Mouse (Mus musculus): ENCODE results near the gene Ryr1.

Gene Ryr1

DNA sequence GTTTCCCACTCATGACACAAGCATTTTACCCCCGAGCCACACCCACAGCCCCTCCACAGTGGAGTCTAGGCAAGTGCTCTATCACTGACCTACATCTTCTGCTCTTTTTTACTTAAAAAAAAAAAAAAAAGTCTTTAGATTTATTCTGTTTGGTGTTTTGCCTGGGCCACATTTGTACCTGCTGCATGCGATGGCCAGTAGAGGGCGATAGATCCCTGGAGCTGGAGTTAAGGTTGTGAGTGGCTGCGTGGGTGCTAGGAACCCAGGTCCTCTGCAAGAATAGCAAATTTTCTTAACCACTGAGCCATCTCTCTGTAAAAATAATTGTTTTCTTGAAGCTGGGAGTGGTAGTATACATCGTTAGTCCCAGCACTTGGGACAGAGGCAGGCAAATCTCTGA, 133.4 kb downstream of the Ryr1 start:
- 75% methylated on average over 5 of the region's 5 CpGs for WGBS

DNA sequence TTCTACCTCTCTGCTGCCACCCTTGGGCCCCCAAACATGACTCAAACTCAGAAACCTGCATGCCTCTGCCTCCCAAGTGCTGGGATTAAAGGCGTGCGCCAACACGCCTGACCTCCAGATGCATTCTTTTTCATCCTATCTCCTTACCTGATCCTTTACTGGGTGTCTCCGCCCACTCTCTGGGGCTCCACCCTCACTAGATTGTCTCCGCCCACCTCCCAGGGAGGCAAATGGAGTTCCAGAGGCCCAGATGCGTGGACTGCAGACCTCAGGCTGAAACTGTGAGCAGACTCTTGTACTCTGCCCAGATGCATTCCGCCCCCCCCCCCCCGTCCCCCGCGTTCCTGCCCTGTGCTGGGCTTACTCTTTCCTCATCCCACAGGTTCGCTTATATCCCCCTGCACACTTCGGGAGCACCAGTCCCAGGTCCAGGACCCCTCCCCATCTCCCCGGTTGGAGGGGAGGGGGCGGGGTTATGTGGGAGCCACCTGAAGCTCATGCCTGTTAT, 134.2 kb downstream of the Ryr1 start:
- 65% methylated on average over 14 of the region's 14 CpGs for WGBS

DNA sequence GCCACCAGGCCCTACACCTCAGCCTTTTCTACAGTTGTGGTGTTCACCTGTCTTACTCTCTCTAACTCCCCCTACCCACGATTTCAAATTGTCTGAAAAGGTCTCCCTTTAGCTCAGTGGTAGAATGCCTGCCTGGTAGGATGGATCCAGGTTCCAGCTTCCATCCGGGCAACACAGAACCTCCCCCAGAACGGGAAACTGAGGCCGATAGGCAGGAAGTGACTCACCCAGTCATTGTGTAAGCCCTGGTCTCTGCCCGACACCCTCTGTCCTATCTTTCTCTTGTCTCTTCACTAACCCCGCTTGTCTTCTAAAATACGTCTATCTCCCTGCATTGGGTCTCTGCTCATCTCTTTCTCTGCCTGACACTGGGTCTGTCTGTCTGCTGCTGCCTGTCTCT, 139.8 kb downstream of the Ryr1 start:
- 88% methylated on average over 7 of the region's 7 CpGs for WGBS

DNA sequence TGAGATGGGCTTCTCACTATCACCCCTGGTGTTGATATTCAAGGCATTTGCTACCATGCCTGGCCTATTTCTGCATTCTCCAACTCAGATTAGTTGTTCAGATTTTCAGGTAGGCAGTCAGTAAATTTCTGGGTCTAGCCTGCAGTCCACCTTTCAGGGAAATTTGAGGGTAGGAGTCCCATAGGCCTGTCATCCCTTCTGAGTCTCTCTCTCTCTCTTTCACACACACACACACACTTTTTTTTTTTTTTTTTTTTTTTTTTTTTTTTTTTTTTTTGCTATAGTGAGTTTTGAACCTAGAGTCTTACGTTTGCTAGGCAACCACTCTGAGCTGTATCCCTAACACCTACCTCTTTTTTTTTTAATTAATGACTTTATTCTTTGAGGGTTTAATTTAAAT, 140.5 kb downstream of the Ryr1 start:
- WGBS: 100% methylated on average over 1 of the region's 1 CpGs

DNA sequence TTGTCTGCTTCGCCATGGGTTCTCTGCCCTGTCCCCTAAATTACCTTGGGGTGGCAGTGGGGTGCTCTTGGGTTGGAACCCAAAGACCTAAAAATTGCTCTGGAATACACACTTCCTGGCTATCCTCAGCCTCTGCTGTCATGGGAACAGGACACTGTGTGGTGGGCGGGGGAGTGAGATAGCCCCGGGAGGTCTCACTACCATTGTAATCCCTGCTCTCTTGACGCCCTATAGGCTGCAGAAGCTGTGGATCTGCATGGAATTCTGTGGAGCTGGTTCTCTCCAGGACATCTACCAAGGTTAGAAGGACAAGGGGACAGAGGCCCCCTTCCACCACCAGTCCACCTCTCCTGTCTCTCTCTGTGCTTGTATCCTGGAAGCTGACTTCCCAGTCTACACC, 141.1 kb downstream of the Ryr1 start:
- 73% methylated on average over 4 of the region's 4 CpGs for WGBS

DNA sequence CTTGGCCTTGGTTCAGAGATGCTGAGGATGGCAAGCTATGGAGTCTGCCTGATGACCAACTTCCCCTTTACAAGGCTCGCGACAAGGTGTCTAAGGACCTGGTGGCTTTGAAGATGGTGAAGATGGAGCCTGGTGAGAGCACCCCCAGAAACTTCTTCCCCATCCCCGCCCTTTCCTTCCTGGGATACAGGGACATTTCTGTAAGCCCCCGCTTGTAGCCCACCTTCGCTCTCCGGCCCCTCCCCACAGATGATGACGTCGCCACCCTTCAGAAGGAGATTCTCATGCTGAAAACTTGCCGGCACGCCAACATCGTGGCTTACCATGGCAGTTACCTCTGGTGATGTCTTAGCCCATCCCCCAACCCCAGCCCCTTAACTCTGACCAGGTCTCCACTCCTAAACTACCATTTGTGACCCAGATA, 141.8 kb downstream of the Ryr1 start:
- 63% methylated on average over 11 of the region's 11 CpGs for WGBS

DNA sequence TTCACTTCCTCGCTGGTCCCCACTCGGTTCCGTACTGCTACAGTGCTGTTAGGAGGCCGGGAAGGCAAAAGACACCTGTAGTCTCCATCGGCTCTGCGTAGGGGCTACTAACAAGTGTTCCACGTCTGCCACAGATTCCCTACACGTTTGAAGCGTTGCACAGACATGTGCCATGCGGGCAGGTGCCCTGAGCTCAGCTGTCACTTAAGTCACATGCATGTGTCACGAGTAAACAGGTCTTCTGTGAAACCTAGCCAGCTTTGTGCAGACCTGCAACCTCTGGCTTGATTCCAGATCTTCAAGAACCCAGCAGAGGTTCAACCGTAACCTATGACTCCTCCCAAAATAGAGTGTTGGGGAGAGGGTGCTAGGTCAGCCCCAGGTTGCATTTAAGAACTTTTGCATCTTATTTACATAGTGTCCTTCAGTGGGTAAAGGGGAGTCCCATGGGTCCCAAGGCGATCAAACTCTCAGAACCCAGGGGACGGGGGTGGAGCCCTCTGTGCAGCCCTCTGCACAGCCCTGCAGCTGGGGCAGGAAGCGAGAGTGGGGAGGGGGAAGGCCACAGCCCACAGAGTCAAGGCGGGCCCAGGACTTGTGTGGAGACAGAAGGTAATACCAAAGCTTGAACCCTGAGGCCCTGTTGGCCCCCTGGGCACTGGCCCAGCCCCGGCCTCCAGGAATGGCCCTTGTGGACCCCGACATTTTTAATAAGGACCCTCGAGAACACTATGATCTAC, 142.5 kb downstream of the Ryr1 start:
- WGBS: 13% methylated on average over 19 of the region's 19 CpGs

DNA sequence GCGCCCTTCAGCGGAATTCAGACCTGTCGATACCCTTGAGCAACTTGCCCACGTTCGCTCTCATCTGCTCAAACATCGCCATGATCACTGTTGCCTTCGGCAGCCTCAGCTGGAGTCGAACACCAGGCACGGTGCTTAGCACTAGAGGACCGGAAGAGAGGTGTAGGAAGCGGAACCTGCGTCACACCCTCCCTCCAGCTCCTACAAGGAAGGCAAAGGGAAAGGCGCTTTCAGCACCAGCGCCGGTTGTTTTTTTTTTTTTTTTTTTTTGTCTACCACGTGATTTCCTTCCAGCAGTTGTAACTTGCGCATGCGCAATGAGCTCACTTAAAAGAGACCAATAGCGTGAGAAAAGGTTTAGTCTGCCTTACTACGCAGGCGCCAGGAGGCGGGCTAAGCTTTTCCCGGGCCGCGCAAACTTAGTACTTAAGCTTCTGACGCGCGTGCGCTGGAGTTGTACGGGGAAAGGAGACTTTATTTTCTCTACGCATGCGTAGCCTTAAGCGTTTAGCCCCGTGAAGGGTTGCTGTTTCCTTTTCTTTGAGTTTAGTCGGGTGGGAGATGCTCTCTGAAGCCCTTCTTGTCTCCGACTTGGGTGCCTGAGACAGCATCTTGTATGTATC, 143.2 kb downstream of the Ryr1 start, which contains the start of the genes Eif3k and Map4k1:
Gene Eif3k, minus strand, starts transcription at position 214 of the 623 bp plus-strand sequence.
Gene Map4k1, plus strand, starts transcription at position 400 of the 623 bp plus-strand sequence.
- under 1% methylated on average over 36 of the region's 36 CpGs for WGBS

DNA sequence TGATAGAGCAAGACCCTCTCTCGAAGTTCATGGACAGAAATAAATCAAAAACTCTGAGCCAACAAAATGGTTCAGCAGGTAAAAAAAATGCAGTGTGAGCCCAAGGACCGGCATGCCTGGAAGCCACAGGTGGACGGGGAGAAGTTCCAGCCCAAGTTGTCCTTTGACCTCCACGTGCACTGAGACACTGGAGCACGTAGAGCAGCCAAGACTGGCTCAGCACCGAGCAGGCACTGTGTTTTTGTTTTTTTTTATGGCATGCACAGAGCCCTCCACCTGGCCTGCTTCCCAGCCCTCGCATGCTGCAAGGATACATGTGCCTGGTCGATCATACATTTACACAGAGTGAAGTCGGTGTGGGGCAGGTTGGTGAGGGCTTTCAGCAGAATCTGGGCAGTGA, 147.4 kb downstream of the Ryr1 start:
- 79% methylated on average over 9 of the region's 9 CpGs for WGBS

DNA sequence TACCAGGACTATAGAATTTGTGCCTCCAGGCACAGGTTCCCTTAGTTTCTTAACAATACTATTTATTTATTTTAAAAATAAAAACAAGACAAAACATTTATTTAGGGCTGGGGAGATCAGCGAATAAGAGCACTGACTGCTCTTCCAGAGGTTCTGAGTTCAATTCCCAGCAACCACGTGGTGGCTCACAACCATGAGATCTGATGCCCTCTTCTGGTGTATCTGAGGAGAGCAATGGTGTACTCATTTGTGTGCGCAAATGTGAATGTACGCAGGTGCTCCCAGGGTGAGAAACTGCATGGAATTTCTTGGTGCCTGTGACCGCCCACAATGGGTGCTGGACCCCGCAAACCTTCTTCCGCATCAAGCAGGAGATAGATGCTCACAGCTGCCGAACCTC, 152.0 kb downstream of the Ryr1 start:
- 76% methylated on average over 8 of the region's 8 CpGs for WGBS

DNA sequence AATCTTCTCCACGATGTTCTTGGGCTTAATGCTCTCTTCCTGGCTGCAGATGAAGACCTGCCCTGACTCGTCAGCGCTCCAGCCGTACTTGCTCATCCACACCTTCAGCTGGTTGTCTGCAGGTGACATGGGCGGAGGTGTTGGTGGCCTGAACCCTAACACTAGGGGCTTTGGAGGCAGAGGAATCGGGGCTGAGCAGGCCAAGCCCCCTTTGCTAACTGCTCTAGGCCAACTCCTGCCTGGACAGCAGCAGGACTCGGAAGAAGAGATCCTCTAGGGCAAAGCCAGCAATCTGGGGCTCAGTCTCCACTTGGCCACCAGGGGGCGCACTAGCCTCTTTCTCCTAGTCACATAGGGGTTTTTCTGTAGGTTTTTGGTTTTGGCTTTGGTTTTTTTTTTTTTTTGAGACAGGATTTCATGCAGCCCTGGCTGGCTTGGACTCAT, 152.4 kb downstream of the Ryr1 start:
- 69% methylated on average over 8 of the region's 8 CpGs for WGBS

DNA sequence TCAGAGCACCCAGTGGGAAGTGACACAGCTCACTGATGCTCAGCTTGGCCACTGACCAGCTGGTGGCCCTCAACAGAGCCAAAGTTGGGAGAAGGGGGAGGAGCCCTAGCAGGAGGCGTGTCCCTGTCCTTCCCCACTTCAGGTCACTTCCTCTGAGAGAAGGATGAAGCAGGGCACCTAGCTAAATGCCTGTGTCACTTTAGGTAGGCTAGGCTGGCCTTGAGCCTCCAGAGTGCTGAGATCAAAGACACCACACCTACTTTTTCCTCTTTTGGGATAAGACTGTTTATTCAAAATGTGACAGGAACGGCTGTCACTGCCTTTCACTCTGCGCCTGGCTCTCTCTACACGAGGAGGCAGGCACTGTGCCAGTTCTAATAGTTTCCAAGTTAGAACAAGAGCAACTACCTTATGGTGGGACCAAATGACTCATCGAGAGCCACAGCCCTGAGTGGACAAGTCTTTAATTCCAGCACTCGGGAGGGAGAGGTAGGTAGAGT, 153.2 kb downstream of the Ryr1 start:
- WGBS: 41% methylated on average over 6 of the region's 6 CpGs

DNA sequence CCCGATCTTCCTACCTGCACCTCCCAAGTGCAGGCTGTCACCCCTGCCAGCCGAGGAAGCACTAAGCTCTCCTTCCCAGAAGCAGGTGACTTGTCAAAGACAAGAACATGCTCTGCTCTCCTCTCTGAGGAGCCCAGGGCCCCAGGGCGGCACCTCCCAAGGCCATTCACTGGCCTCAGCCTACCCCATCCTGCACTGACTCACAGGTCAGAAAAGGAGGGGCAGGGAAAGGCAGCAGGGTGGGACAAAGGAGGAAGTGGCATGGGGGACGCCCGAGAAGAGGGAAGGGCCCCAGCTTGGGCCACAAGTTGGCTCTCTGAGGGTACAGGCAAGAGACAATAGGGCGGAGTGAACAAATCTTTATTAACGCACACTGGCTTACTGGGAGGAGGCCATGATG, 153.9 kb downstream of the Ryr1 start:
- 88% methylated on average over 7 of the region's 7 CpGs for WGBS

DNA sequence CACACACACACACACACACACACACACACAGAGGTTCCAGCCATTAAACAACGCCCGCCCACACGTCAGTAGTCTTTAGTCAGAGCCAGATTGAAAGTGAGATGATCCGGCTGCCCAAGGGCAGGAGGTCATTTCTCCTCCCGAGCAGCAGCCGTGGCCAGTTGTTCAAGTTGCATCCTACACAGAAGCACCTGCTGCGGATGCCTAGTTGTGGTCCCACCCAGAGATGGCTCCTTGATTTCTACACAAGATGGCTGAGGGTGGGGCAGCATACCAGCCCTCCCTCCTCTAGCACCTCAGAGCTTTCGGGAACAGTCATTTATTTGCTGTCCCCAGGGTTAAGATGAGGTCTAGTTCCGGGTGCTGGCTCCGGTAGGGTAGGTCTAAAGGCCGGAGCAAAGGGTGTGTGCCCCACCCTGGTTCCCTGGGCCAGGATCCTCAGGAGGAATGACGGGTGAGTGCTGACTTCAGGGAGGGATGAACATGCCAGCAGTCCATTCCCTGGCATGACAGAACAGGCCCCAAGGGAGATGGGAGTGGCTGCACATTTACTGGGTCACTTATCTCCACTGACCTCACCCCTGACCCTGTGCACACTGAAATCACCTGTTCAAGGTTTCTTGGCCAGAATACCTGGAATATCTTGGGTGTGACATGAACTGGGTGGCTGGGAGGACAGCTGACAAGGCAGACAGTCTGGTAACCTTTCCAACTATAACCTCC, 155.1 kb downstream of the Ryr1 start:
- WGBS: 80% methylated on average over 12 of the region's 12 CpGs

DNA sequence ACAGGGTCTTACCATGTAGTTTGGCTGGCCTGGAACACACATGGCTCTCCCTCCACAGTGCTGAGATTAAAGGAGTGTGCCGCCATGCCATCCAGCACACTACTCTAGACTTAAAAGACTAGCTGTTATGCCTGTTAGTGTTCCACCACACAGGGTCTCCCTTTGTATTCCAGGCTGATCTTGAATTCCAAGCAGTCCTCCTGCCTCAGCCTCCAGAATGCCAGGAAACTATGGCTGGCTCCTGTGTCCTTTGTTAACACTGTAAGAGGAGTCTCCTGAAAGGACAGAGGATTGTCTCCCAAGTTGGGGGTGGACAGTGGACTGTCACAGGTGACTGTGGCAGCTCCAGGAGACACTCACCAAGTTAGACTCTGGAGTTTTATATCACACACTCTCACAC, 155.7 kb downstream of the Ryr1 start:
- WGBS: 97% methylated on average over 1 of the region's 1 CpGs

DNA sequence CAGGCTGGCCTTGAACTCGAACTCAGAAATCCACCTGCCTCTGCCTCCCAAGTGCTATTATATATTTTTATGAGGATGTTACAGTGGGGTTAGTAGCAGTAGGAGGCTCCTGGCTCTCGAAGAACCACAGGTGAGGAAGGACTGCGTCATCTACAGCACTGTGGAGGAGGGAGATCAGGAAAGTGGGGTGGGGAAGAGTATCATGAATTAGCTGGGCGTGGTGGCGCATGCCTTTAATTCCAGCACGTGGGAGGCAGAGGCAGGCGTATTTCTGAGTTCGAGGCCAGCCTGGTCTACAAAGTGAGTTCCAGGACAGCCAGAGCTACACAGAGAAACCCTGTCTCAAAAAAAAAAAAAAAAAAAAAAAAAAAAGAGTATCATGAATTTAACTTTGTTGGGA, 156.9 kb downstream of the Ryr1 start:
- 96% methylated on average over 8 of the region's 8 CpGs for WGBS

DNA sequence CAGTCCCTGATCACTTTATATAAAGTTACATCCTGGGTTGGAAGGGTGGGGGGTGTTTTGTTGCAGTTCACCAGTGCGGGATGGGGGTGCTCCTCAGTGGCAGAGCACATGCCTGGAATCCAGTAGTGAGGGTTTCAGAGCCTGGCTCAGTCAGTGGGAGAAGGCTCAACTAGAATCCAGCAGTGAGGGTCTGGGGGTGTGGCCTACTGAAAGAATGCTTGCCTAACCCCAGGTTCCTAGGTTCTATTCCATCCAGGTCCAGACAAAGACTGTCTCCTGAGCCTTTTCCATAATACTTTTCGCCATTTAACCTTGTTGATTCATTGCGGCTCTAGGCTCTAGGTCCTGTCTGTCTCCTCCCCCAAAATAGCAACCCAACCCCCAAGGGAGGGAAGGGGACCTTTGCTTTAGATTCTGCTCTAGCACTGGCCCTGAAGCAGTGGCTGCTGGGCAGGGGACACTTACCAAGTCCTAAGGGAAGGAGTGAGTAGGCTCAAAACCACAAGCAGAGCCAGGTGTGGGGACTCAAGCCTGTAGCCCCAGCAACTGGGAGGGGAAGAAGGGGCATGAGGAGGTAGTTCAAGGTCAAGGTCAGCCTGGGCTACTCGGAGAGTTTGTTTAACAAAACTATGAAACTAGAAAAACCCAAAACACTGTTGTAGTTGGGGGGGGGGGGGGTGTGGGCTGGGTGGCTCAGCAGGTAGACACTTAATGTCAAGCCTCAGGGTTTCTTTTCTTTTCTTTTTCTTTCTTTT, 158.1 kb downstream of the Ryr1 start:
- WGBS: 72% methylated on average over 4 of the region's 4 CpGs

DNA sequence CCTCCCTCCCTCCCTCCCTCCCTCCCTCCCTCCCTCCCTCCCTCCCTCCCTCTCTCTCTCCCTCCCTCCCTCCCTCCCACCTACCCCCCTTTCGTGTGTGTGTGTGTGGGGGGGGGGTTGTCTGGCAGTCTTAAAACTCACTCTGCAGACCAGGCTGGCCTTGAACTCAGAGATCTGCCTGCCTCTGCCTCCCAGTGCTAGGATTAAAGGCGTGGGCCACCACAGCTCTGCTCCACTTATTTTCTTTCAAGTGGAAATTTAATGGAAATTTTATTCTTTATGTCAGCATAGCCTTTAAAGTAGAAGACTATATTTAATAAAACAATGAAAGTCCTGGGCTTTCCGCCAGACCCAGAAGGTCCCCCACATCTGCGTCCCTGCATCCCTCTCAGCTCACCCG, 158.8 kb downstream of the Ryr1 start:
- 73% methylated on average over 4 of the region's 5 CpGs for WGBS

DNA sequence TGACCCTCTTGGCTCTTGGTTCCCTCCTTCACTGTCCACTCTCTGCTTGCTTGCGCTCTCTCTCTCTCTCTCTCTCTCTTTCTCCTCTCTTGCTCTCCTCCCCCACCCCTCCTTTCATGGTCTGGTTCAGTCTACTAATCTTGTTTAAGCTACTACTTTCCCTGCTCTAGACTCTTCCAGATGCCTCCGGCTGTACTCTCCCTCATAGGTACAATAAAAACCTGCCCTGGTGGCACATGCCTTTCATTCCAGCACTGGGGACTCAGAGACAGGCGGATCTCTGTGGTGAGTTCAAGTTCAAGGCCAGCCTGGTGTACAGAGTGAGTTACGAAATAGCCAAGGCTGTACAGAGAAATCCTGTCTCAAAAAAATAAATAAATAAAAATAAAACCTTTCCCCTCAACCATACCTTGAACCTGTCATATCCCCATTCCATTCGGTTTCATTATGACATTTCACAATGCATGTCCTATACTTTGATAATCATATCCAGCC, 159.6 kb downstream of the Ryr1 start:
- WGBS: 93% methylated on average over 5 of the region's 5 CpGs

DNA sequence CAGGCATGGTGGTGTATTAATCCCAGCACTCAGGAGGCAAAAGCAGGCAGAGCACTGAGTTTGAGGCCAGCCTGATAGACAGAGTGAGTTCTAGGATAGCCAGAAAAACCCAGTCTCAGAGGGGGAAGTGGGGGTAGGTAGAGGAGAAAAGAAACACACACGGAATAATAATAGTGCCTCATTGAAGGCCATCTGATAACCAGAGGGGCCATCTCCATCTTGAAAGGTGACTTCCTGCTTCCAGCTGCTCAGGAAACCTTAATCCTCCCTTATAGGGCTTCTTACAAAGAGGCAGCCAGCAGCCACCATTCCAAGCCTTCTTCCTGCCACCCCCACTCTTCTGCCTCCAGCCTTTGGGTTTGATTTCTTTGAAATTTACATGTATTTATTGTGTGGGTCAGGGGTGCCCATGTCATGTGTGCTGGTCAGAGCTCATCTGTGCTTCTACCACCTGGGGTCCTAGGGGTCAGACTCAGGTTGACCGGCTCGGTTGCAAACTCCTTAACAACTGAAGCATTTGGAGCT, 161.5 kb downstream of the Ryr1 start:
- WGBS: 89% methylated on average over 3 of the region's 3 CpGs

Measured in cerebral cortex, adult 2 months (tissue).